ENCODE assay signal across 28 mouse cellular contexts in the genomic region with DNA sequence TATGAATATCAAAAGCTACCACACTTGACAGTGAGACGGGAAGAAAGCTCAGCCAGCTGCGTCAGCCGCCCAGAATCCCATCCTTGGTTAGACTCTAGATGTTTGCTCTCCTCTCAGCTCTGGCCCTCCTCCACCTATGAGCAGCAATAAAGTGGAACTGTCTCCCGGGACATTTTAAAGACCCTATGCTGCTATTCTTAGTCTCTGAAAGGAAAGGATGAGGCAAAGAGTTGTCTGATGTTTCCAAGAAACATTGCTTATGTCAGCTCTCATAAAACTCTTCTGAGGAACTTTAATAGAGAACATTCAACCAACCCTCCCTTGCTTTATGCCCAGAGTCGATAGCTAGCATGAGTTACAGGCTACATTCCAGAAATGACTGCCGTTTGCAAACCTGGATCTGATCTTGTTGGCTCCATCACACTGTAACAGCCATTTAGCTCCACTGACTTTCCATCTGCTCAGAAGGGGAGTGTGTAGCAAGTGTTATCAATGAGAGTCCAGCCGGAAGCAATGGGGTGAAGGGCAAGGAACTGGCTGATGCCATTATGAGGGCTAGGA. TPM values are rescaled to one million over a fixed set of nuclear protein-coding genes. Genes with fewer than 3 reads are reported as not detected.
A peak's percentile ranks its signal among the peaks of the same experiment; 100 is the strongest.
DNase-seq lines count a peak whose midpoint lies in the region; ATAC-seq lines count a peak whose summit lies in the region.
"Had no signal": no experiment of that assay in that cellular context is flagged by ENCODE, and none has a peak within 500 bp of the region (broad histone marks: within the 10 kb centered on the region; RNA-seq: fewer than 3 reads in every experiment).

No protein-coding gene starts in this region.

- no peak overlapping the region for H3K9ac ChIP-seq in heart, embryonic 11.5 days (ENCODE audit: low read depth, low read length)
- no peak overlapping the region for H3K9ac ChIP-seq in limb, embryonic 13.5 days
- H3K9ac ChIP-seq: embryonic facial prominence, embryonic 13.5 days; forebrain, postnatal 0 days; heart, embryonic 12.5 days; heart, embryonic 15.5 days; hindbrain, embryonic 13.5 days had no signal

- WGBS in heart, embryonic 10.5 days, result 74% methylated on average over 7 of the region's 7 CpGs
- WGBS in heart, embryonic 11.5 days (ENCODE audit: insufficient replicate concordance), result 75% methylated on average over 7 of the region's 7 CpGs
- 60% methylated on average over 7 of the region's 7 CpGs for WGBS in limb, embryonic 13.5 days
- WGBS in limb, embryonic 10.5 days, result 86% methylated on average over 7 of the region's 7 CpGs

- peaks cover 16% of the 10 kb centered on the region for H3K4me1 ChIP-seq in heart, embryonic 10.5 days
- peaks cover 10% of the 10 kb centered on the region for H3K4me1 ChIP-seq in heart, embryonic 11.5 days (ENCODE audit: control insufficient read depth, insufficient read depth, low read length)
- H3K4me1 ChIP-seq in limb, embryonic 13.5 days, result 0 out of 2 replicates have a peak, but pooled peaks cover 2% of the 10 kb centered on the region
- H3K4me1 ChIP-seq in limb, embryonic 10.5 days, result no peaks in the 10 kb centered on the region

- no peak overlapping the region for H3K27ac ChIP-seq in heart, embryonic 10.5 days
- no peak overlapping the region for H3K27ac ChIP-seq in heart, embryonic 11.5 days (ENCODE audit: low read depth, low read length)
- H3K27ac ChIP-seq in limb, embryonic 13.5 days, result no peak overlapping the region
- no peak overlapping the region for H3K27ac ChIP-seq in limb, embryonic 10.5 days
- H3K27ac ChIP-seq: embryonic facial prominence, embryonic 13.5 days; gastrocnemius, adult 2 months; heart, embryonic 15.5 days; hindbrain, embryonic 10.5 days; hindbrain, embryonic 13.5 days had no signal

- no peaks in the 10 kb centered on the region for H3K9me3 ChIP-seq in heart, embryonic 10.5 days
- H3K9me3 ChIP-seq in heart, embryonic 11.5 days (replicated peaks; ENCODE audit: control insufficient read depth, low read length), result no peaks in the 10 kb centered on the region
- no peaks in the 10 kb centered on the region for H3K9me3 ChIP-seq in limb, embryonic 13.5 days
- H3K9me3 ChIP-seq in limb, embryonic 10.5 days (replicated peaks), result no peaks in the 10 kb centered on the region
- H3K9me3 ChIP-seq: embryonic facial prominence, embryonic 13.5 days; heart, embryonic 12.5 days; heart, embryonic 15.5 days; hindbrain, embryonic 10.5 days; hindbrain, embryonic 13.5 days had no signal

- DNase-seq in cerebellum, postnatal 10 days, result peak; percentile 33 to 34
- DNase-seq in heart, embryonic 10.5 days (ENCODE audit: low spot score), result peak; percentile 25
- DNase-seq in limb, embryonic 10.5 days (ENCODE audit: low spot score), result no peak
- no peak for DNase-seq in left cerebral cortex, postnatal 4 days
- DNase-seq: adrenal gland, adult 8-10 months; adrenal gland, postnatal 25 days; cerebellum, adult 18-20 months; cerebellum, adult 9-10 months; cerebellum, postnatal 25 days; forebrain, postnatal 0 days; gastrocnemius, adult 2 months; gastrocnemius, postnatal 14 days; heart, adult 18-20 months; heart, postnatal 10 days; heart, postnatal 36 days had no signal

- intact Hi-C loops in left cerebral cortex, postnatal 4 days (cut with DNase I), result no loop called here

- H3K4me2 ChIP-seq in heart, embryonic 11.5 days, result no peak overlapping the region
- H3K4me2 ChIP-seq in limb, embryonic 13.5 days (replicated peaks), result no peak overlapping the region
- H3K4me2 ChIP-seq: embryonic facial prominence, embryonic 13.5 days; heart, embryonic 12.5 days; heart, embryonic 15.5 days; hindbrain, embryonic 13.5 days had no signal

- no peaks in the 10 kb centered on the region for H3K27me3 ChIP-seq in heart, embryonic 10.5 days (ENCODE audit: insufficient read depth, poor library complexity, severe bottlenecking)
- no peaks in the 10 kb centered on the region for H3K27me3 ChIP-seq in heart, embryonic 11.5 days (ENCODE audit: control insufficient read depth, insufficient read depth, low read length)
- H3K27me3 ChIP-seq in limb, embryonic 13.5 days, result no peaks in the 10 kb centered on the region
- no peaks in the 10 kb centered on the region for H3K27me3 ChIP-seq in limb, embryonic 10.5 days (ENCODE audit: low read depth, poor library complexity, severe bottlenecking)
- H3K27me3 ChIP-seq: embryonic facial prominence, embryonic 13.5 days; heart, embryonic 12.5 days; heart, embryonic 15.5 days; hindbrain, embryonic 13.5 days had no signal

- ATAC-seq in cerebellum, adult (ENCODE audit: insufficient number of reproducible peaks, low FRiP score, low TSS enrichment), result no peak
- ATAC-seq in heart, embryonic 11.5 days (replicated peaks; ENCODE audit: insufficient number of reproducible peaks, low FRiP score, low TSS enrichment), result no peak
- ATAC-seq in limb, embryonic 13.5 days (ENCODE audit: low FRiP score, low read depth), result peak; percentile 79; the same call in 1 of the 2 replicates
- ATAC-seq: activated CD4-positive, CD25-positive, alpha-beta regulatory T cell, adult 4 months; forebrain, embryonic 14.5 days; forebrain, postnatal 0 days; hindbrain, embryonic 16.5 days had no signal

- H3K36me3 ChIP-seq in heart, embryonic 10.5 days, result no peaks in the 10 kb centered on the region
- no peaks in the 10 kb centered on the region for H3K36me3 ChIP-seq in heart, embryonic 11.5 days (ENCODE audit: control insufficient read depth, insufficient read depth, low read length)
- H3K36me3 ChIP-seq in limb, embryonic 13.5 days, result no peaks in the 10 kb centered on the region
- H3K36me3 ChIP-seq in limb, embryonic 10.5 days, result no peaks in the 10 kb centered on the region
- H3K36me3 ChIP-seq: embryonic facial prominence, embryonic 13.5 days; heart, embryonic 12.5 days; heart, embryonic 15.5 days; hindbrain, embryonic 10.5 days; hindbrain, embryonic 13.5 days had no signal

- no peak overlapping the region for H3K4me3 ChIP-seq in heart, embryonic 10.5 days
- H3K4me3 ChIP-seq in heart, embryonic 11.5 days (ENCODE audit: low read depth, low read length), result no peak overlapping the region
- no peak overlapping the region for H3K4me3 ChIP-seq in limb, embryonic 13.5 days
- no peak overlapping the region for H3K4me3 ChIP-seq in limb, embryonic 10.5 days
- H3K4me3 ChIP-seq: embryonic facial prominence, embryonic 13.5 days; gastrocnemius, adult 2 months; heart, embryonic 12.5 days; heart, embryonic 15.5 days; hindbrain, embryonic 10.5 days; hindbrain, embryonic 13.5 days had no signal

RNA-seq across cellular contexts. Expression of gene Atp12a, which starts 25.9 kb away (rescaled TPM):
- polyA plus RNA-seq in heart, embryonic 10.5 days (2016; fragmentation: Nextera tagmentation; extraction: Ambion mirVana), result not detected in 2 replicates
- polyA plus RNA-seq in heart, embryonic 11.5 days (2014; fragmentation: Nextera tagmentation; extraction: Ambion mirVana), result not detected in 2 replicates
- 0.26 and 0.43 TPM in 2 replicates for polyA plus RNA-seq in limb, embryonic 13.5 days (2015; fragmentation: Nextera tagmentation; extraction: Ambion mirVana)
- polyA plus RNA-seq in limb, embryonic 10.5 days (2016; fragmentation: Nextera tagmentation; extraction: Ambion mirVana), result not detected in 2 replicates
- under 1 TPM; 0.28 to 0.30 TPM for total RNA-seq in left cerebral cortex, postnatal 4 days (2021)
- total RNA-seq: adrenal gland, postnatal 25 days; common myeloid progenitor, adult 5-6 weeks; gastrocnemius, adult 2 months; gastrocnemius, postnatal 14 days; gastrocnemius, postnatal 4 days; heart, adult 18-20 months; heart, postnatal 10 days; heart, postnatal 36 days had no signal
- polyA plus RNA-seq: activated CD4-positive, CD25-positive, alpha-beta regulatory T cell, adult 4 months; heart, embryonic 12.5 days; hindbrain, embryonic 10.5 days had no signal

Comparison
In these comparisons a context has a peak if more than half of its experiments do, and no peak if none do; other contexts are left out.
1. DNase-seq: peak in cerebellum, postnatal 10 days (2 of 2) and heart, embryonic 10.5 days (single experiment); none in limb, embryonic 10.5 days (single experiment) and left cerebral cortex, postnatal 4 days (single experiment).